Mouse (Mus musculus) spleen, adult 2 months (tissue): Measurements from ENCODE around the gene Col6a2.

Source experiments
- CTCF ChIP-seq: fragments of 200-500 bp; IDR thresholded peaks from 2 replicates; pipeline ENCODE4 v1.5.1; 2011; ENCODE audit warnings: mild to moderate bottlenecking, inconsistent platforms; ENCODE audit not compliant: insufficient read depth, insufficient read length, insufficient replicate concordance; ENCODE audit errors: extremely low read depth
- POLR2A ChIP-seq: fragments of 200-500 bp; IDR thresholded peaks from 2 replicates; pipeline ENCODE4 v1.6.1; 2011; ENCODE audit warnings: low read depth, low read length, inconsistent platforms

DNA sequence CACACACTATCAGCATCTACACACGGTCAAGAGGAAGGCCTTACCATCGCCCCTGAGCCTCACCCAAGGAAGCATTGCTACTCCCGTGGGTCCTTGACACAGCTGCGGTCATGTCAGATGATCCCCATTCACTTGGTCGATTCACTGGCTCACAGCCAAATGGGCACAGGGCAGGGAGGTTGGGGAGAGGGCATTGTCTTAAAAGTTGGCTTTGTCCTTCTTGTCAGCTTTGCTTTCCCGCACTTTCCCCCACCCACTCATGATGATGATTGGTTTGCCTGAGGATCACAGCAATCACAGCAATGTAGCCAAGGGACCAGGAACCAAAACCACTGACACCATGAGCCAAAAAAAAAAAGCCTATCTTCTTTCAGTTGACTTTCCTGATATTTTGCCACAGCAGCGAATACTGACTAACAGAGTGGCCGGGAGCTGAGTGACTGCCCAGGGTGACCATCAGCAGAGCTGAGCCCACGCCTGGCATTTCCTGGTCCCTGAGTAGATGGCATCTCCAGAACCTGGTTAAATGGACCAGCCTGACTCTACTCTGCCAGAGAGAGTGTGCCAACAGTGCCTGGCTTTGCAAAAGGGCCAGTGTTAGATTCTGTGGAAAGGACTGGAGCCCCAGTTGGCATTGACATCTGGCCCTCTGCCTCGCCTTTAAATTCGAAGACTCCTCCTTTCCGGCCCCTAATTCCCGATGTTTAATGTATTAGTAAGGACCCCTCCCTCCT is 18.6 kb upstream of the Col6a2 start:
- TF ChIP-seq POLR2A (no peak), CTCF (no peak)
